Mouse (Mus musculus) adipose tissue, adult 10 weeks (tissue): Measurements from ENCODE around the gene E330017A01Rik. TPM values are rescaled to one million over a fixed set of nuclear protein-coding genes. Genes with fewer than 3 reads are reported as not detected.

ENCODE experiments used
- polyA plus RNA-seq: library from polyadenylated mRNA; stranded (reverse); fragments of 350-450 nt; fragmentation: Illumina TruSeq; extraction: RNeasy Lipid Tissue Mini Kit (QIAGEN cat#74804); gene quantifications from one replicate; pipeline ENCODE4 v1.2.3, GENCODE M21; 2014; ENCODE audit warnings: low read depth, low replicate concordance

E330017A01Rik gene
- not detected for polyA plus RNA-seq

GRCm38 (mm10) chr16:58638689-58639175, at the start of gene E330017A01Rik:
Gene E330017A01Rik, minus strand, starts transcription at chr16:58638739.

GRCm38 (mm10) chr16:58669917-58670630, 31.5 kb upstream of the E330017A01Rik start, which contains the start of gene Cpox:
Gene Cpox, plus strand, starts transcription at chr16:58670292.

GRCm38 (mm10) chr16:58616878-58617277, 21.7 kb downstream of the E330017A01Rik start, which contains the start of gene Gm813:
Gene Gm813, minus strand, starts transcription at chr16:58616978.

Other genes with a start within 250 kb of the E330017A01Rik start
- 9.5 TPM for gene Dcbld2, start 230.3 kb downstream of the E330017A01Rik start, polyA plus RNA-seq
- 15.1 TPM for gene St3gal6, start 114.5 kb downstream of the E330017A01Rik start, polyA plus RNA-seq
- gene Gm813, start 21.8 kb downstream of the E330017A01Rik start, polyA plus RNA-seq, result not detected
- 13.9 TPM for gene Cpox, start 31.6 kb upstream of the E330017A01Rik start, polyA plus RNA-seq
- not detected for gene Gpr15, start 80.3 kb upstream of the E330017A01Rik start, polyA plus RNA-seq
- gene Cldnd1, start 89.2 kb upstream of the E330017A01Rik start, polyA plus RNA-seq, result 36.8 TPM
- not detected for gene Olfr172, start 124.4 kb upstream of the E330017A01Rik start, polyA plus RNA-seq
- not detected for gene Olfr173, start 161.5 kb upstream of the E330017A01Rik start, polyA plus RNA-seq
- gene Olfr175-ps1, start 188.0 kb upstream of the E330017A01Rik start, polyA plus RNA-seq, result not detected
- not detected for gene Olfr177, start 236.0 kb upstream of the E330017A01Rik start, polyA plus RNA-seq